Mouse (Mus musculus) E14TG2a.4 (cell line): ENCODE measurements around the gene Csnk2a1.

Experiments
- H3K27me3 ChIP-seq: 2 replicates; pipeline ENCODE4 v1.6.1; 2014; ENCODE audit warnings: low read length, control low read depth; ENCODE audit not compliant: insufficient read depth
- H3K36me3 ChIP-seq: 2 replicates; pipeline ENCODE4 v1.6.1; 2014; ENCODE audit warnings: low read length, control low read depth; ENCODE audit not compliant: insufficient read depth
- H3K4me1 ChIP-seq: replicated peaks from 2 replicates; pipeline ENCODE4 v1.6.1; 2014; ENCODE audit warnings: low read depth, low read length, control low read depth
- H3K4me3 ChIP-seq: replicated peaks from 2 replicates; pipeline ENCODE4 v1.5.1; 2014; ENCODE audit warnings: mild to moderate bottlenecking, low read length
- H3K9me3 ChIP-seq: 2 replicates; pipeline ENCODE4 v1.6.1; 2014; ENCODE audit warnings: low read length, control low read depth
- CTCF ChIP-seq: conservative IDR thresholded peaks from 2 replicates; pipeline ENCODE4 v1.5.1; 2014; ENCODE audit warnings: low read length
- NANOG ChIP-seq: IDR thresholded peaks from 2 replicates; pipeline ENCODE4 v1.6.1; 2014; ENCODE audit warnings: borderline replicate concordance, low read length, mixed read lengths
- POU5F1 ChIP-seq: IDR thresholded peaks from 2 replicates; pipeline ENCODE4 v1.6.1; 2014; ENCODE audit warnings: low read length, borderline replicate concordance

The Csnk2a1 gene

GRCm38 (mm10) chr2:152226248-152227050 is at the start of gene Csnk2a1:
Gene Csnk2a1, plus strand, starts transcription at chr2:152226839.
- Histone ChIP-seq H3K4me1 (peaks cover 81% of the 10 kb centered on the region), H3K9me3 (no peaks in the 10 kb centered on the region), H3K4me3 (peak within 1 kb of the TSS; percentile 97), H3K36me3 (peaks cover 31% of the 10 kb centered on the region), H3K27me3 (no peaks in the 10 kb centered on the region)
- no peak for TF ChIP-seq POU5F1
- TF ChIP-seq CTCF, result no peak
- TF ChIP-seq NANOG, result no peak

GRCm38 (mm10) chr2:152177162-152177805 is 49.4 kb upstream of the Csnk2a1 start:
- Histone ChIP-seq H3K36me3 (peaks cover 50% of the 10 kb centered on the region), H3K9me3 (peaks cover 20% of the 10 kb centered on the region), H3K4me1 (peaks cover 43% of the 10 kb centered on the region), H3K27me3 (no peaks in the 10 kb centered on the region), H3K4me3 (peak overlapping the region; percentile 84)
- TF ChIP-seq NANOG (no peak), CTCF (no peak), POU5F1 (no peak)

GRCm38 (mm10) chr2:152177806-152178170 is 48.9 kb upstream of the Csnk2a1 start:
- Histone ChIP-seq H3K27me3 (no peaks in the 10 kb centered on the region), H3K4me1 (peaks cover 45% of the 10 kb centered on the region), H3K9me3 (peaks cover 20% of the 10 kb centered on the region), H3K4me3 (peak overlapping the region; percentile 84), H3K36me3 (peaks cover 55% of the 10 kb centered on the region)
- TF ChIP-seq NANOG (no peak), POU5F1 (no peak), CTCF (no peak)

GRCm38 (mm10) chr2:152178345-152178744 is 48.3 kb upstream of the Csnk2a1 start:
- TF ChIP-seq CTCF (no peak), NANOG (no peak), POU5F1 (no peak)
- Histone ChIP-seq H3K4me3 (peak overlapping the region; percentile 84), H3K27me3 (no peaks in the 10 kb centered on the region), H3K36me3 (peaks cover 61% of the 10 kb centered on the region), H3K9me3 (peaks cover 17% of the 10 kb centered on the region), H3K4me1 (peaks cover 50% of the 10 kb centered on the region)

GRCm38 (mm10) chr2:152179301-152179700 is 47.3 kb upstream of the Csnk2a1 start:
- Histone ChIP-seq H3K4me3 (peak overlapping the region; percentile 84), H3K9me3 (peaks cover 9% of the 10 kb centered on the region)
- TF ChIP-seq CTCF (no peak), POU5F1 (no peak), NANOG (no peak)

GRCm38 (mm10) chr2:152180323-152180722 is 46.3 kb upstream of the Csnk2a1 start:
- peaks cover 64% of the 10 kb centered on the region for H3K36me3 ChIP-seq
- peaks cover 61% of the 10 kb centered on the region for H3K4me1 ChIP-seq
- H3K9me3 ChIP-seq, result no peaks in the 10 kb centered on the region
- TF ChIP-seq CTCF, result no peak
- peak overlapping the region; percentile 84 for H3K4me3 ChIP-seq
- no peaks in the 10 kb centered on the region for H3K27me3 ChIP-seq

More at GRCm38 (mm10) chr2:152179301-152179700, 47.3 kb upstream of the Csnk2a1 start:
- H3K4me1 ChIP-seq, result peaks cover 59% of the 10 kb centered on the region
- H3K27me3 ChIP-seq, result no peaks in the 10 kb centered on the region
- H3K36me3 ChIP-seq, result peaks cover 64% of the 10 kb centered on the region

- Histone ChIP-seq H3K27me3 (no peaks in the 10 kb centered on the region), H3K36me3 (peaks cover 45% of the 10 kb centered on the region), H3K4me1 (peaks cover 73% of the 10 kb centered on the region), H3K4me3 (no peak overlapping the region), H3K9me3 (no peaks in the 10 kb centered on the region)
- TF ChIP-seq CTCF (no peak), POU5F1 (no peak), NANOG (no peak)
Measured at GRCm38 (mm10) chr2:152187132-152187531, 39.5 kb upstream of the Csnk2a1 start.

- no peaks in the 10 kb centered on the region for H3K9me3 ChIP-seq
- H3K4me3 ChIP-seq, result peak overlapping the region; percentile 81
- H3K4me1 ChIP-seq, result peaks cover 72% of the 10 kb centered on the region
- peaks cover 24% of the 10 kb centered on the region for H3K36me3 ChIP-seq
- H3K27me3 ChIP-seq, result no peaks in the 10 kb centered on the region
- TF ChIP-seq POU5F1 (no peak), CTCF (no peak), NANOG (no peak)
Measured at GRCm38 (mm10) chr2:152189213-152189612, 37.4 kb upstream of the Csnk2a1 start.

- Histone ChIP-seq H3K36me3 (peaks cover 22% of the 10 kb centered on the region), H3K4me3 (peak overlapping the region; percentile 81), H3K27me3 (no peaks in the 10 kb centered on the region), H3K4me1 (peaks cover 69% of the 10 kb centered on the region), H3K9me3 (no peaks in the 10 kb centered on the region)
- no peak for TF ChIP-seq POU5F1
- TF ChIP-seq NANOG, result no peak
- TF ChIP-seq CTCF, result no peak
Measured at GRCm38 (mm10) chr2:152189640-152190039, 37.0 kb upstream of the Csnk2a1 start.
